Mouse (Mus musculus) c-Kit-positive CD71-positive TER-119-positive erythroid progenitor cells, embryonic 14.5 days (primary cell): ENCODE results near the gene Hck.
A peak's percentile ranks its signal among the peaks of the same experiment; 100 is the strongest.

Experiments used
- DNase-seq: peaks from one replicate; pipeline ENCODE4 v3.0.0-alpha.2; 2013; ENCODE audit warnings: low spot score

Hck gene

DNA sequence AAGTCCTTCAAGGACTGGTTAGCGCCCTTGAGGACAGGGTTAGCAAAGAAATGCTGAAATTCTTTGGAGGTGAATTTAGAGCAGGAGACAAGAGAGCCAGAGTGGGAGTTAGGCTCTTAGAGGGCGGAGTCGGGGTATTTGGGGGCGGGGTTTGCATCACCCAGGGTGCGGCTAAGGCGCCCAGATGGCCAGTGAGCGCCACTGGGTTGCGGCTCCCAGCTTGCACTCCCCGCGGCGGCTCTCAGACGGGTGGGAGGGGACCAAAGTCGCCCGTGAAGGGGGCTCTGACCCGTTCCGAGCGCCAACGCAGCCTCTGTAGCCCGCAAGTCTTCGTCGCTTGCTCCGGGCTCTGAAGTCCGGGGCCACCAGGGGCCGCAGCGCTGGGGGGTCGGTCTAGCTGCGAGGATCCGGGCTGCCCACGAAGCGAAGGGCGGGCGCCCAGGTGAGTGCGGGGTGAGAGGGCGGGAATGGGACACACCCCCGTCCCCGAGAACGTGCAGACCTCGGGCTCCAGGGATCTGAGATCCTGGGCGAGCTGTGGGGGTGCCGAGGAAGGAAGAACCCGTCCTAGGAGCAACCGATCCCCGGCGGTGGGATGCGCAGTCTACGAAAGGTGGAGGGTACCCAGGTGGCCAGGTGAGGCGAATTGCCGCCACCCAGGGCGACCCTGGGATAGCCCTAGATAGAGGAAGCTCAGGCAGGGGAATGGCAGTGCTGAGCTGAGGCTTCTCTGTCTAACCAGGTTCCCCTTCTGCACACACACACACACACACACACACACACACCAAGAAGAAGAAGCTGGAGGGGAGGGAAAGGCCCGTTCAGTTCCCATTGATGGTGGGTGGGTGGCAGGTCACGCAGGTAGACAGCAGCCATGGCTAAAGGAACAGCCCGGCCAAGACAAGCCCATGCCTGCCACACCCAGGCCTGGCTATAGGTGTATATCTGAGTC lies at the start of gene Hck:
Gene Hck, plus strand, starts transcription at position 156 of the 952 bp plus-strand sequence.
- peak; percentile 12 for DNase-seq

DNA sequence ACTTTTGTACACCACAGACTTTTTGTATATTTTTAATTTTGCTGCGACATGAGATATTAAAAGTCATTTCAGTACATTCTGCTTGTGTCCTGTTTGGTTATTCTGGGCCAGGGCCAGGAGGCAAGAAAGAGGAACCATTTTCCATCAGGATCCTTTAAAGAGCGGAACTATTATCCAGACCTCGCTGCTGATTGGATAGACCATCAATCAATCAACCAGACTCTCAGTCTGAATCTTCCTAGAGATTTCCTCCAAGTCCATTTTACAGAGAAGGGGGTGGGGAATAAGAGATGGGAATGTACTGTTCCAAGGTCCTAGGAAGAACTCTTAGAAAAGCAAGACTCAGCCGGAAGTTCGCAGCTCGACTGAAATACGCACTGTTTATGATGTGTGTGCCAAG lies 48.1 kb upstream of the Hck start:
- no peak for DNase-seq

DNA sequence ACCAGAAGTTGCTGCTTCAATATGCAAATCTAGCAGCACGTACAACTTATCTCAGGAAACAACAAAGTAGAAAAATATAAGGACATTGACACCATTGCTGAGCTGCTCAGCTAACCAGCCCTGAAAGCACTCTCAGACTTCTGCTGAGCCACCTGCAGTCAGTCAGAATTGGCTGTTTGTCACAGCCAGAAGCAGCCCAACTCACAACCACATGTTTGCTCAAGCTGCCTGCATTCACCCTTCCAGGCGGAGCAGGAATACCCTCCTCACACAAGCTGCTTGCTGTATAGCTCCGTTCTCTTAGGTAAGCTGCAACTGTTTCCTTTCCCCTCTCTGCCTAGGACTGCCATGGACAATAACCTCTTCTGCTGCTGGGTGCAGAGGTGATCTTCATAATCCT lies 44.9 kb upstream of the Hck start:
- DNase-seq = no peak

DNA sequence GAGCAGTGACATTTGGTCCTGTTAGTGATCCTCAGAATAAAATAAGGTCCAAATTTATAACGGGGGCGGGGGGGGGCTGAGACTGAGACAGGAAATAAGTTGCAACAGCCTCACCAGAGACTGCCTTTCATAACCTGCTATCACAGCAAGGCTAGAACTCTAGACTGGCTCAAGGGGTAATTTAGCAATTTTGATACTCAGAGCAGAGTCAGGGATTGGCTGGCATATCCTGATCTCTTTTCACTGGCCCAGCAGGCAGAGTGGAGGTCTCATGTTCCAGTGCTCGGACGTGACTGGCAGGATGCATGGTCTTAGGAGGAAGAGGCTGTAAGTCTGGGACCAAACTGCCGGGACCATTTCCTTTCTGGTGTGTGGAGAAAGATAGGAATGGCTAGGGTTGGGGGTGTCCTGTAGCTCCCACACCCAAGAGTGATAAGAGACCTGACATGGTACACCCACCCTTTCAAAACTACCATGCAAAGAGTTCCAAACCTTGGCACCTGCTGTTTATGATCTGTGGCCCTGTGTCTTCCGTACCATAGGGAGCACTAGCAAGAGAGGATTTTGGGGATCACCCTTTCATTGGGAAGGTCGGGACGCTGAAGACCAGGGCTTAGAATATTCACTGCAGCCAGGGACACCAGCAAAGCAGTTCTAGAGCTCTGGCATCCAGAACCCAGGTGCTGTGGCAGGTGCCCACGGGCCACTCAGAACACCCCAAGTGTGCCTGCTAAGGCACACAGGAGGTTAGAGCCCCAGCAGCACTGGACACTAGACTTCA lies 43.9 kb upstream of the Hck start:
- DNase-seq = no peak

DNA sequence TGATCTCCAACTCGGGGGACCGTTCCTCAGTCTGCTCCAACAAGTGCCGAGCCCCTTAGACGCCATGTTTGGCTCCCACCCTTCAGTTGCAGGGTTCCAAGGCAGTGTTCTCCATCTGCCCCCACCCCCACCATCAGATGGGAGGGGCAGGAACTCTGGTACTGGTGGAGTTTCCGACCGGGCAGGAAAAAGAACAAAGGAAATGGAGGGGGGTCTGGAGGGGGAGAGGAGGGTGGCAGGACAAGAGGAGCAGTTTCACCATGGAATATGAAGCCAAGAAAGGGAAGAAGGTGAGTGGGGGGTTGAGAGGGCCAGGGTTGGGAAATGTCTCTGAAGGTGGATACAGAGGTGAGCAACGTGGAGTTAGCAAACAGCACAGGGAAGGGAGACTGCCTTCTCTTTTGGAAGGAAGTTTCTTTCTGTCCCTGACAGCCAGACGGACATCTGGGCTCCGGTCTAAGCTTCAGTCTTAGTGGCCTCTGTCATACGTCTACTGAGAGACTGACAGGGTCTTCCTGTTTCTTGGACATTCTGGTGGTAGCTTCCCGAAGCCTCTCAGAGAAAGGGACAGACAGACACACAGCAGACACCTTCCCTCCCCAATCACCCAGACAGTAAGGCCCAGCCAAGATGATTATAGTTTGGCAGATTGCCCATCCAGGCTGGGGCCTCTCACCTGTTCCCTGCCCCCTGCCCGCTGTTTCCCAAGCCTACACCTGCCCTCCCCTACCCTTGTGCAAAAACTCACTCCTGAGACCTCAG lies 42.3 kb upstream of the Hck start, which contains the start of gene Ccm2l:
Gene Ccm2l, plus strand, starts transcription at position 209 of the 762 bp plus-strand sequence.
- DNase-seq = no peak

DNA sequence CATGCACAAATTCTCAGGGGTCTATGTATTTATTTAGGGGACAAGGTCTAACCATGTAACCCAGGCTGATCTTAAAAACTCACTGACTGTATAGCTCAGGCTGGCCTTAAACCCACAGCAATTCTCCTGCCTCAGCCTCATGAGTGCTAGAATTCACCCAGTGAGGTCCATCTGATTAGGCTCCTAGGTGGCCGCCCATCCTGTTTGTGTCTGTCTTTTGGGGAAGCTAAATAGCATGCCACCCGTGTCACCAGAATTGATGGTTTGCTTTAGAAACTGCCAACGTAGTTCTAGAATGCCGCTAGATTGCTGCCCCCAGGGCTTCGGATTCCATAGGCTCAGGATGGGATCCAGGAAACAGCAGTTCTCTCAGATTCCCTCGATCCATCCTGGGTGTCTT lies 41.3 kb upstream of the Hck start:
- DNase-seq = no peak

DNA sequence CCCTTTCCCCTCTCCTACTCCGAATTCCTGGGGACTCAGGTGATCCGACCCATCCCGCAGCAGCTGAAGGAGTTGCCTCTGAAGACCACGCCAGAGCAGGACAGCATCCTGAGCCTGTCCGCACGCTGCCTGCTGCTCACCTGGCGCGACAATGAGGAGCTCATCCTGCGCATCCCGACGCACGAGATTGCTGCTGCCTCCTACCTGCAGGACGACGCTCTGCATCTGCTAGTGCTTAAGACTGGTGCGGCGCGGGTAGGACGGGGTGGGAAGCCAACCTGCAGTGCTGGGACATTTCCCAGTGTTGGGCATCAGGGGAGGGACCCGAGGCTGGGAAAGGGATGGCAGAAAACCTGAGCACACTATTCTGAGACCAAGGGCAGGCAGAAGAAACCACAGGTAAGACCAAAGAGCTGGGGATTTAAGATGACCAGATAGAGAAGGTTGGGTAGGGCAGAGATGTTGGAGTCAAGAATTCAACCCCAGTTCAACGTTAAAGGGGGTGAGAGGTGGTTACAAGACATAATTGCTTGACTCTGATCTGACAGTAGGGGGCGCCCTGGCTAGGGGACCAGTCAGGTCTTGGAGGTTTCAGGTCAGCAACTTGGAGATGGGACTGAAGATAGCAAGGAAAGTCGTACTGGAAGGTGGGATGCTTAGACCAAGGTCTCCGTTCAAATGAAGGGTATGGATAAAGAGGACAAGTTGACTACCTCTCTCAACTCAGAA lies 37.3 kb upstream of the Hck start:
- DNase-seq = no peak

DNA sequence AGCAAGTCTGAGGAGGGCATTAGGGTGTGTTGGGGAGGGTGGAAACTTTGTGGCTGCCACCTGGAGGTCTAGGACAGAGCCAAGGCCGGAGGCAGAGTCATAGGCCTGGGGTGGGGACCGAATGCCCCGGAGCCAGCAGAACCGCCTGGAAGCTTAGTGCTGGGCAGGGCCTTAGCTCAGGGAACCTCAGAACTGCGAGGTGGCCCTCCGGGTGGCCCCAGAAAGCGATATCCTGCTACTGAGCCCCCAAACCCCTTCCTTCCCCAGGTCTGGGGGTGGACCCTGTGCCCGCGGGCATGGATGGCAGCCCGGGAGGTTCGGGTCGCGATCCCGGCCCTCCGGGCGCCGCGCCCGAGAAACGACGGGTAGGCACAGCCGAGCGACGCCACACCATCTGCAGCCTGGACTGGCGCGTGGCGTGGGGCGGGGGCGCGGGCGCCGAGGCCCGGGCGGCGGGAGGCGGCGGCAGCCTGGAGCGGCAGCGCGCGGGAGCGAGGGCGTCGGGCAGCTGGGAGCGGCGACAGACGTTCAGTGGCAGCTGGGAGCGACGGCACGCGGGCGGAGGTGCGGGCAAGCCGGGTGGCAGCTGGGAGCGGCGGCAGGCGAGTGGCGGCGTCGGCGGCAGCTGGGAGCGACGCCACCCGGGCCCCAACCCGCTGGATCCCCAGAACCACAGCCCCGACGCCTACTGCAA lies 36.6 kb upstream of the Hck start:
- DNase-seq = no peak

DNA sequence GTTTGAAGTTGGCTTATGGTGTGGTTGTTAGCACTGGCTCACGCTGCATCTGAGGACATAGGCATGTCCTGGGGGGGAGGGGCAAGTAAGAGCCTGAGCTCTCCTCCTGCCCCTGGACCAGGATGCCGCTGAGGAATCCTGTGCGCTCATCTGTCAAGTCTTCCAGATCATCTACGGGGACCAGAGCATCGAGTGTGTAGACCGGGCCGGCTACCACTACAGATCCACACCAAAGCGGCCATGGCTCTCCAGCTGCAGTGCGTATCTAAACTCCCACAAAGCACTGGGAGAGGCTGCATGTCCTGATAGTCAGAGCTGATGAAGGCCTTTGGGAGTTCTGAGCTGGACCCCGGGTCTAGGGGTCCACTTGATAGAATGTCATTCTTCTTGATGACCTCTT lies 33.6 kb upstream of the Hck start:
- DNase-seq = no peak

DNA sequence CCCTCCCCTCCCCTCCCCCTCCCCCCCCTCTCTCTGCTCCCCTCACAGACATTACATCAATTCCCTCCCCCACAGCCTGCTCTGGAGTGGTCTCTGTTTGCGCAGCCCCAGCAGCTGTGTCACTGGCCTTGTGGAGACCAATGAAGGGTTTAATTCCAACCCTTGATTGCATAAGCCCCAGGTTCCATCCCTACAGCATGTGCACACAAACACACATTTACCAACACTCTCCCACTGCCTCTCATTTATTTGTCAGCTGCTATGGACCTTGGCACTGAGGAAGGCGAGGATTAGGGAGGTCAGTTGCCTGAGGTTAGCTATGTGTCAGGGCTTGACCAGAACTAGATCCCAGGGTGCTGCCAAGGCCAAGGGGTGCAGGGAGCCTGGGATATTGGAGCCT lies 32.3 kb upstream of the Hck start:
- no peak for DNase-seq

DNA sequence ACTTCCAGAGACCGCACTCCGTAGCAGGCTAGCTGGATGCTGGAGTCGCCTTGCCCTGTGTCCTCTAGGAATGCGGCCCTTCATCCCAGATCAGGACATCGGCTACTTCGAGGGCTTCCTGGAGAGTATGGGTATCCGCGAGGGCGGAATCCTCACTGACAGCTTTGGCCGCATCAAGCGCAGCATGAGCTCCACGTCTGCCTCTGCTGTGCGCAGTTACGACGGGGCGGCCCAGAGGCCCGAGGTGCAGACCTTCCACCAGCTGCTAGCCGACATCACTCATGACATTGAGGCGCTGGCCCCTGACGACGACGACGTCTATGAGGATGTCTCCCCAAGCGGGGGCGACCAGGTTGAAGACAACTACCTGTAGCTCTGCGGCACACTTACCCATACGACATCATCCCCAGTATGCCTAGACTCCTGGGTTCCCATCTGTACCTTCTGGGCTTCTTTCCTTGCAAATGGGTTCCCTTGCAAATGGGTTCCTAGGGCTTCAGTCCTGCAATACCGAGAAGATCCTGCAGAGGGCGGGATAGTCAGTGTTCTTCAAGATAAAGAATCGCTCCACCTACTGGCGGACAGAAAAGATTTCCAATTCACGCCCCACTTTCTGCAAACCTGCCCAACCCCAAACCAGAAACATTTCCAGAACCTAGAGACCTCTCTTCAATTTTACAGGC lies 27.3 kb upstream of the Hck start:
- peak; percentile 87 for DNase-seq

DNA sequence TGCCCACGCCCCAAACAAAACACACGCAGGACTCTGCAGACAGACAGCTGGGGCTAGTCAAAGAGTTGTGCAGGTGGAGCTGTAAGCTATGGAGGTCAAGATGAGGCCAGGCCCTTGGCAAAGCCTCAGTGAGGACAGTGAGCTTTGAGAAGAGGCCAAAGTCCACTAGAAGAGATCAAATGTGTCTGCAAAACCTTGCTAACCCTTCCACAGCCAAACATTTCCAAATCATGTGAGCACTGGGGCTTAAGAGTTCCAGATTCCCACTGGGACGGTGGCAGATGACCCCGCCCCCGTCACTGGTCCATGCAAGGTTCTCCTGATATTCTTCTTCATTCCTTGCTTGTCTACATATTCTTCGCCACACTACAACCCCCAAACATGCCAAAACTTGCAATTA lies 26.4 kb upstream of the Hck start:
- no peak for DNase-seq

DNA sequence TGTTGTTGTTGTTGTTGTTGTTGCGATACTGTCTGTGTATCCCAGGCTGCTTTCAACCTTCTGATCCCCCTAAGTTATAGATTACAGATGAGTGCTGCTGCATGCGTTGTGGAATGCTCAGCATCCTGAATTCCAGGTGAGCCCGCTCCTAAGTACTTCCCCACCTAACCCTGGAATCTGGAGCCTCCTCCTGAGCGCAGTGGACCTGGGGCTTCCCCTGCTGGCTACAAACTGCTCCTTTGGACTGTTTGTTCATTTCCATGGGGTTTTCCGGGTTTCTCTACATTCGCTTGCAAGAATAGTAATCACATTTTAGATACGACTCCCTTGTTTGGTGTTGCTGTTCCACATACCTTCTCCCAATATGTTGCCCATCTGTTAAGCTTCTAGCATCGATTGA lies 25.0 kb upstream of the Hck start:
- DNase-seq = no peak

DNA sequence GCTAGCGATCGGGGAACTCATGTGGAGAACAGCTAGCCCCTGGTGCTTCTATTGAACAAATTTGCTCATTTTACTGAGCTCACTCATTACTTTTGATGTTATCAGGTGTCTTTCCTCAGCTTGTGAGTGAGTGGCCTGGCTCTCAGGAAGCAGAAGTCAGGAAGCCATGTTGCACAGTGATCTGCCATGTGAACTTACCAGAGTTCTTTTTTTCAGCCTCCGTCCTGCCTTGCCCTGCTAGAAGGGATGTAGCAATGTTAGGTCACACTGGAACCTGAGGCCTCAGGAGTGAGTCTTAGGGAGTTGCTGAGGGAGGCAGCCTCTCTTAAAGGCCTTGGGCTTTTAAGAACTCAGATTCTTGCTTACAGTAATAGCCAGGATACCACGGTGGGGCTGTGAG lies 24.4 kb upstream of the Hck start:
- no peak for DNase-seq

DNA sequence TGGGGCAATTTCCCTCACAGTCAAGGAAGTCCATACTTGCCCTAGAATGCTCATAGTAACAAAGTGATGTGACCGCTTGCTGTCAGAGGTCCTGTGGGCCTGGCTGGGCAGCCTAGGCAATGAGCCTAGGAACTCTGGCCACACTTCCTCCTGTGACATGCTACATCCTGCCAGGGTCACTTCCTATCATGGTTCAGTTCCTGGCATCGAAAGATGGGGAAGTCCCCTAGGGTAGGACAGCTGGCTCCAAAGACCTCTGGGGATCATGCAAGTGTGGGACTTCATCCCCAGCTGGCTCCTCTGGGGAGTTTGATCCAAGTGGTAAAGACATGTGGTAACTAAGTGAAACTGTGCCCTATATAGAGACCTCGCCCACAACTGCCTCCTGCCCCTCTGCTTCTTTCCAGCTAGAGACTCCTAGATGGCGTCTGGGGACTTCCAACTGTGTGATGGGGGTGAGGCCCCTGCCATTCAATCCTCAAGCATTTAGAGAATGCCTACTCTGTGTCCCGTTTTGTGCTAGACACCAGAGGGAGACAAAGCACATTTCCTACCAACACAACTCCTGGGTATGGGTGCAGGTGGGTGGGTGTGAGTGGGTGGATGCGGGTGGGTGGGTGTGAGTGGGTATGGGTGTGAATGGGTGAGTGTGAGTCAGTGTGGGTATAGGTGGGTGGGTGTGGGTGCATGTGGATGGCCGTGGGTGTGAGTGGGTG lies 23.8 kb upstream of the Hck start:
- DNase-seq = no peak

DNA sequence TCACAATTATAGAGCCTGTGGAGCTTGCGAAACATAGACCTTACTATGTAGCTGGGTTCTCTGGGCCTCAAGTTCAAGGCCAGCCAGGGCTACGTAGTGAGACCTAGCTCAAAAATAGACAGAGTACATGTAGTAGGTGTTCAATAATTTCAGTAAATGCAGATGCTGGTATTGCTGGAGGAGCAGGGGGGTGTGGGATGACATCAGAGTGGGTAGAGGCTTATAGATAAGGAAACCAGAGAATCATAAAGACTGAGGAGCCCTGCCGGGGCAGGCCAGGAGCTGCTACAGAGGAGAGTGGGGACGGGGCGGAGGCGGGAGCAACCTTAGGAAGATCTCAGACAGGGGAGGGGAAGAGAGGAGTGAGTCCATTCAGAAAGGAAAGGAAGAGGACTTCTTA lies 22.7 kb upstream of the Hck start:
- DNase-seq = no peak

DNA sequence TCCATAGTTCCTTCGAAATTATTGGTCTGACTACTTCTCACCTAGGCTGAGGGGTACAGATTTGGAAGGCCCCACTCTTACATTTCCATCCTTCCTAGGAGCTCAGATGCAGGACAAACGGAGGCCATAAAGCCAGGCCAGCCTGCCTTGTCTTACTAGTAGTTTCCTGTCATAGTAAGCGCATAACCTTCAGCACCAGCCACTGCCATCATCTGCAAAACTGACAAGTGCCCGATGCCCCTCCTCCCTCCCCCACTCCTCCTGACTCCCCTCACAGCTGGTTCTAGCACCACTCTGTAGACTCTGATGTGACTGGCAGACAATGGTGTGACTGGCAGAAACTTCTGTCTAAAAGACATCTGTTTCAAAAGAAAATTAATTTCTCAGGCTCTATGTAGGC lies 22.1 kb upstream of the Hck start:
- no peak for DNase-seq

DNA sequence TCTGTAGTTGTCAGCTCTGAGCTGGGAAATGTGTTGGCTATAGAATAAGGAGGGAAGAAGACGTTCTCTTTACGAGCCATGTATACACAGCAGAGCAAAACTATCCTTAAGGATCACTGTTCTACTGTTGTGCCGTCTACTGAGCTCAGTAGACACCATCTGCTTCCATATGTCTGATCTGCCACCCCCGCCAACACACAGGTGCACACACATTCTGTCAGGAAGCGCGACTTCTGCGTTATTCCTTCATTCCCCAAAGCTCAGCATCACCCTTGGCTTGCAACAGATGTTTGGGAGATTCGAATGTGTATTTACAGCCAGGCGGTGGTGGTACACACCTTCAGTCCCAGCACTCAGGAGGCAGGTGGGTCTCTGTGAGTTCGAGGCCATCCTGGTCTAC lies 21.2 kb upstream of the Hck start:
- DNase-seq = no peak

DNA sequence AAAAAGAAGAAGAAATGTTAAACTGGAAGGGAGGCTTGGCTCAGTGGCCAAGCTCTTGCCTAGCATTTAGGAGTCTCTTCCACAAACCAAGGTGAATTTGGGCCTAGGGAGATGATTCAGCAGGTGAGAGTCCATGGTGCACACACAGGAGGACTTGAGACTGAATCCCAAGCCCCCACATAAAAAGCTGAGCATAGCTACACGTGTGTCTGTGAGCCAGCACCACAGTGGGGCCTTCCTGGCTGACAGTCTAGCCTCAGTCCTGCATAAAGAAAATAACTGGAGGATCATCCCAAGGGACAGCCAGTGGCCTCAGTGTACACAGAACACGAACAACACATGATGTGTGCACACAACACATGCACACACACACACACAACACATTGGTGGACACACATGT lies 19.0 kb upstream of the Hck start:
- DNase-seq = no peak
